13 mouse cellular contexts compared by ENCODE assay signal in the genomic region with DNA sequence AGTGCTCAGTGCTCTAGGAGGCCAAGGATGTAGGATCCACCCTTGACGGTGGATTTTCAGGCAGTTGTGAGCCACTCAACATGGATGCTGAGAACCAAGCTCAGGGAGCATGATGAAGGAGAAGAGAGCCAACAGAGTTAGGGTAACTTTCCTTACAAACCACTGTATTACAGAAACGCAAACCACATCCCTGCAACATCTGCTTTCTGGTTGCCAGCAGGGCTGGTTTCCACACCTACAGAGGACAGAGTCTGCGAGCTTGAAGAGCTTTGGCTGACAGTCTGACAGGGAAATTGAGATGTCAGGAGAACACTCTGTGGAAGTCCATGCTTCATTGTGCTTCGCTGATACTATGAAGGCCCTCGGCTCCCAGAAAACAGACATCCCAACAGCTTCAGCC. TPM values are rescaled to one million over a fixed set of nuclear protein-coding genes. Genes with fewer than 3 reads are reported as not detected.
DNase-seq lines count a peak whose midpoint lies in the region; ATAC-seq and TF ChIP-seq lines count a peak whose summit lies in the region.
"Had no signal": no experiment of that assay in that cellular context is flagged by ENCODE, and none has a peak within 500 bp of the region (broad histone marks: within the 10 kb centered on the region; RNA-seq: fewer than 3 reads in every experiment).

No protein-coding gene starts in this region.

- TF ChIP-seq POLR2A in heart, adult 2 months (IDR thresholded peaks at IDR 0.05; ENCODE audit: insufficient read depth, low read depth, low read length), result no peak
- TF ChIP-seq POLR2A in bone marrow, adult 2 months (IDR thresholded peaks at IDR 0.05; ENCODE audit: borderline replicate concordance, control insufficient read depth, low read depth, low read length), result no peak

- no peak for TF ChIP-seq CTCF in heart, adult 2 months (IDR thresholded peaks at IDR 0.05)
- no peak for TF ChIP-seq CTCF in bone marrow, adult 2 months (IDR thresholded peaks at IDR 0.05; ENCODE audit: control insufficient read depth, insufficient read depth, low read length)

- no peak for ATAC-seq in heart, embryonic 16.5 days (replicated peaks; ENCODE audit: extremely low read depth, insufficient read depth, low FRiP score)
- no peak for ATAC-seq in embryonic facial prominence, embryonic 14.5 days (ENCODE audit: low read depth)
- ATAC-seq in limb, embryonic 15.5 days (ENCODE audit: insufficient number of reproducible peaks, low FRiP score, low TSS enrichment, low read depth), result no peak
- ATAC-seq in midbrain, embryonic 13.5 days, result no peak
- ATAC-seq: hindbrain, embryonic 16.5 days had no signal

- no peaks in the 10 kb centered on the region for H3K9me3 ChIP-seq in heart, embryonic 16.5 days (replicated peaks; ENCODE audit: control insufficient read depth, low read length)
- H3K9me3 ChIP-seq in embryonic facial prominence, embryonic 14.5 days (ENCODE audit: control insufficient read depth, low read length), result no peaks in the 10 kb centered on the region
- no peaks in the 10 kb centered on the region for H3K9me3 ChIP-seq in limb, embryonic 15.5 days
- H3K9me3 ChIP-seq in midbrain, embryonic 13.5 days, result no peaks in the 10 kb centered on the region

- H3K27ac ChIP-seq in heart, embryonic 16.5 days (ENCODE audit: low read length), result 0 out of 2 replicates have a peak overlapping the region, but pooled peaks have one; percentile 16
- H3K27ac ChIP-seq in heart, adult 2 months, result no peak overlapping the region
- peak overlapping the region; percentile 96 for H3K27ac ChIP-seq in bone marrow, adult 2 months (ENCODE audit: control insufficient read depth, insufficient read depth, low read depth, low read length, poor library complexity)
- H3K27ac ChIP-seq in embryonic facial prominence, embryonic 14.5 days (replicated peaks; ENCODE audit: low read depth, low read length), result peak overlapping the region; percentile 59
- peak overlapping the region; percentile 82; the same call in 1 of the 2 replicates for H3K27ac ChIP-seq in limb, embryonic 15.5 days
- no peak overlapping the region for H3K27ac ChIP-seq in midbrain, embryonic 13.5 days
- H3K27ac ChIP-seq: liver, embryonic 14.5 days had no signal

- H3K9ac ChIP-seq in heart, embryonic 16.5 days (ENCODE audit: low read length), result no peak overlapping the region
- no peak overlapping the region for H3K9ac ChIP-seq in heart, adult 2 months (ENCODE audit: low read depth, low read length)
- H3K9ac ChIP-seq in embryonic facial prominence, embryonic 14.5 days (ENCODE audit: low read depth, low read length), result no peak overlapping the region; the same call in 1 of the 2 replicates
- no peak overlapping the region for H3K9ac ChIP-seq in limb, embryonic 15.5 days
- no peak overlapping the region for H3K9ac ChIP-seq in midbrain, embryonic 13.5 days (replicated peaks)

- H3K4me3 ChIP-seq in heart, embryonic 16.5 days (ENCODE audit: low read length), result no peak overlapping the region
- no peak overlapping the region for H3K4me3 ChIP-seq in heart, adult 2 months
- H3K4me3 ChIP-seq in bone marrow, adult 2 months (replicated peaks; ENCODE audit: control insufficient read depth, low read depth, low read length), result no peak overlapping the region
- H3K4me3 ChIP-seq in embryonic facial prominence, embryonic 14.5 days (ENCODE audit: low read depth, low read length), result no peak overlapping the region
- no peak overlapping the region for H3K4me3 ChIP-seq in limb, embryonic 15.5 days
- no peak overlapping the region for H3K4me3 ChIP-seq in midbrain, embryonic 13.5 days (replicated peaks)

- no peak overlapping the region for H3K4me2 ChIP-seq in heart, embryonic 16.5 days (ENCODE audit: low read depth, low read length)
- H3K4me2 ChIP-seq in embryonic facial prominence, embryonic 14.5 days (ENCODE audit: low read depth, low read length), result no peak overlapping the region
- no peak overlapping the region for H3K4me2 ChIP-seq in limb, embryonic 15.5 days
- H3K4me2 ChIP-seq in midbrain, embryonic 13.5 days (replicated peaks), result no peak overlapping the region

- intact Hi-C loops in heart, adult 2 months (cut with DNase I), result no loop called here

- DNase-seq in heart, adult 2 months, result no peak
- DNase-seq in embryonic facial prominence, embryonic 14.5 days (ENCODE audit: low spot score), result no peak
- DNase-seq in kidney, adult 9 months, result no peak
- DNase-seq in spleen, postnatal 14 days (ENCODE audit: low spot score in 2 of 2), result no peak
- DNase-seq: cerebellum, adult 11 months; right cerebral cortex, postnatal 25 days; thymus, adult 18-20 months had no signal

- 51% methylated on average over 5 of the region's 5 CpGs for WGBS in heart, embryonic 16.5 days
- 65% methylated on average over 5 of the region's 5 CpGs for WGBS in heart, adult 2 months
- 30% methylated on average over 5 of the region's 5 CpGs for WGBS in bone marrow, adult 2 months
- 54% methylated on average over 5 of the region's 5 CpGs for WGBS in embryonic facial prominence, embryonic 14.5 days
- 62% methylated on average over 5 of the region's 5 CpGs for WGBS in limb, embryonic 15.5 days
- 75% methylated on average over 5 of the region's 5 CpGs for WGBS in midbrain, embryonic 13.5 days

- H3K79me2 ChIP-seq in heart, adult 2 months (replicated peaks; ENCODE audit: control insufficient read depth, insufficient read depth, low read length), result no peaks in the 10 kb centered on the region

- TF ChIP-seq EP300 in heart, adult 2 months (IDR thresholded peaks at IDR 0.05; ENCODE audit: insufficient read depth, low read depth, low read length), result no peak

- no peaks in the 10 kb centered on the region for H3K27me3 ChIP-seq in heart, embryonic 16.5 days (ENCODE audit: control insufficient read depth, insufficient read depth, low read length)
- H3K27me3 ChIP-seq in heart, adult 2 months (ENCODE audit: control insufficient read depth, insufficient read depth, low read length), result no peaks in the 10 kb centered on the region
- no peaks in the 10 kb centered on the region for H3K27me3 ChIP-seq in embryonic facial prominence, embryonic 14.5 days (replicated peaks; ENCODE audit: control insufficient read depth, insufficient read depth, low read length)
- H3K27me3 ChIP-seq in limb, embryonic 15.5 days, result no peaks in the 10 kb centered on the region
- no peaks in the 10 kb centered on the region for H3K27me3 ChIP-seq in midbrain, embryonic 13.5 days

- no peaks in the 10 kb centered on the region for H3K36me3 ChIP-seq in heart, embryonic 16.5 days (ENCODE audit: control insufficient read depth, insufficient read depth)
- no peaks in the 10 kb centered on the region; the same call in 1 of the 2 replicates for H3K36me3 ChIP-seq in heart, adult 2 months (ENCODE audit: control insufficient read depth, insufficient read depth, low read length)
- no peaks in the 10 kb centered on the region for H3K36me3 ChIP-seq in embryonic facial prominence, embryonic 14.5 days (ENCODE audit: control insufficient read depth, insufficient read depth, low read length)
- H3K36me3 ChIP-seq in limb, embryonic 15.5 days, result no peaks in the 10 kb centered on the region
- H3K36me3 ChIP-seq in midbrain, embryonic 13.5 days, result no peaks in the 10 kb centered on the region

- H3K4me1 ChIP-seq in heart, embryonic 16.5 days (ENCODE audit: control insufficient read depth, insufficient read depth, low read length), result peaks cover 20% of the 10 kb centered on the region
- peaks cover 3% of the 10 kb centered on the region for H3K4me1 ChIP-seq in heart, adult 2 months (ENCODE audit: control insufficient read depth, insufficient read depth, low read length)
- peaks cover 6% of the 10 kb centered on the region for H3K4me1 ChIP-seq in bone marrow, adult 2 months (ENCODE audit: control insufficient read depth, insufficient read depth, low read length)
- H3K4me1 ChIP-seq in embryonic facial prominence, embryonic 14.5 days (ENCODE audit: control insufficient read depth, insufficient read depth, low read length), result peaks cover 36% of the 10 kb centered on the region
- peaks cover 35% of the 10 kb centered on the region for H3K4me1 ChIP-seq in limb, embryonic 15.5 days
- H3K4me1 ChIP-seq in midbrain, embryonic 13.5 days (replicated peaks), result peaks cover 29% of the 10 kb centered on the region

RNA-seq across cellular contexts. Expression of a gene that starts 3.3 kb away (rescaled TPM):
- 19.0 and 20.0 TPM in 2 replicates for polyA plus RNA-seq in heart, embryonic 16.5 days (2015; fragmentation: Nextera tagmentation; extraction: Ambion mirVana)
- total RNA-seq in heart, adult 2 months (2021), result 1 to 10 TPM; 7.7 to 7.8 TPM
- 6.6 and 8.1 TPM in 2 replicates for polyA plus RNA-seq in heart, adult 2 months (2012; rRNA removed)
- polyA plus RNA-seq in bone marrow, adult 2 months (2011; ENCODE audit: insufficient read depth, insufficient read length, low replicate concordance, missing spikeins), result 81.1 and 196 TPM in 2 replicates
- 50.9 and 51.7 TPM in 2 replicates for polyA plus RNA-seq in embryonic facial prominence, embryonic 14.5 days (2014; fragmentation: Nextera tagmentation; extraction: Ambion mirVana)
- polyA plus RNA-seq in limb, embryonic 15.5 days (2015; fragmentation: Nextera tagmentation; extraction: Ambion mirVana), result 42.8 and 44.3 TPM in 2 replicates
- 22.1 and 22.3 TPM in 2 replicates for polyA plus RNA-seq in midbrain, embryonic 13.5 days (2015; fragmentation: Nextera tagmentation; extraction: Ambion mirVana)

Comparison
In these comparisons a context has a peak if more than half of its experiments do, and no peak if none do; other contexts are left out.
1. H3K27ac ChIP-seq: peak in heart, embryonic 16.5 days (single experiment), bone marrow, adult 2 months (single experiment), embryonic facial prominence, embryonic 14.5 days (single experiment) and limb, embryonic 15.5 days (single experiment); none in heart, adult 2 months (single experiment) and midbrain, embryonic 13.5 days (single experiment).